Mouse (Mus musculus): ENCODE measurements around the gene Gm45234.

- TF ChIP-seq CTCF (IDR thresholded peaks at IDR 0.05; ENCODE audit: low read depth, low read length) (no peak), GATA1 (IDR thresholded peaks at IDR 0.05; ENCODE audit: borderline replicate concordance, low read length) (no peak), TAL1 (conservative IDR thresholded peaks at IDR 0.05; ENCODE audit: low read depth, low read length) (no peak), POLR2AphosphoS5 (IDR thresholded peaks at IDR 0.05; ENCODE audit: insufficient replicate concordance, low read depth, low read length) (no peak)
These were observed 40.4 kb upstream of the Gm45234 start for GRCm38 (mm10) chr6:124796200-124796599.
